Mouse (Mus musculus): Measurements from ENCODE around the gene Prdm8. TPM values are rescaled to one million over a fixed set of nuclear protein-coding genes. Genes with fewer than 3 reads are reported as not detected.

Prdm8 gene
- polyA plus RNA-seq, 1 experiment from 2014 or later: 0.29 TPM

GRCm38 (mm10) chr5:98189181-98190180 is 22.5 kb downstream of the Prdm8 start:
- ATAC-seq (ENCODE audit: insufficient number of reproducible peaks, insufficient read depth, low FRiP score, low TSS enrichment): no peak
- H3K4me3 ChIP-seq: peak overlapping the region; percentile 19; the same call in 1 of the 2 replicates
- no peak overlapping the region for H3K9ac ChIP-seq
- peak overlapping the region; percentile 32 for H3K4me2 ChIP-seq (replicated peaks)
- peaks cover 18% of the 10 kb centered on the region for H3K4me1 ChIP-seq
- peaks cover 65% of the 10 kb centered on the region for H3K27me3 ChIP-seq
- no peaks in the 10 kb centered on the region for H3K9me3 ChIP-seq
- H3K27ac ChIP-seq: no peak overlapping the region
- no peaks in the 10 kb centered on the region for H3K36me3 ChIP-seq
- WGBS: under 1% methylated on average over 31 of the region's 31 CpGs

DNA sequence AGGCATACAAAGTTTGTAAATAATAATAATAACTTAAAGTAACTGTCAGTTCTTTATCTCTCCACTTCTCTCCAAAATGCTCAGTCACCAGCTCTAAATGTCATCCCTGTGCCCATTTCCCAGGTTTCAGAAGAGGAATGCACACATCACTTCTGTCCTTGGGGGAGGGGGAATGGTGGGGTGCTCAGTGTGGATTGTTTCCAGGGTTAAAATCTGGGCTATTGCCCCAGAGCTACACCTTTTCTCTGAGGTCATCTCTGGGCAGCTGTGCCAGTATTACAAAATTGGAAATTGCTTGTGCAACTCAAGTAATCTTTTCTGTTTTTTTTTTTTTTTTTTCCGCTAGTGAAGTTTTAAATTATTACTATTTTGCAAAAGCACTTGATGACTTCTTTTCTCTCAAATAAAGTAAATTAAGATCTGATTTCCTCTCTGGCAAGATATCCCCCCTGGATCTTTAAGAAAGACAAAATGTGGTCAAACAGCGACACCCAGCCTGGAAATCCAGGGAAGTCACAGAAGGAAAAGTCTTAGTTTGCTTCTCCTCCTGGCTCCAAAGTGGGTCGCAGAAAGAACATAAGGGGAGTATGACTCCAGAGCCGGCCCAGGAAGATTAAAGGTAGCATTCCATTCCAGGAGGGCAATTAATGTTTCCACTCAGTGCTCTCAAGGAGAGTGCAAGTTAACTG is 25.4 kb downstream of the Prdm8 start:
- no peak overlapping the region for H3K4me2 ChIP-seq (replicated peaks)
- H3K27me3 ChIP-seq: peaks cover 41% of the 10 kb centered on the region
- no peak overlapping the region for H3K27ac ChIP-seq
- H3K36me3 ChIP-seq: no peaks in the 10 kb centered on the region
- H3K9ac ChIP-seq: no peak overlapping the region
- WGBS: 17% methylated on average over 4 of the region's 4 CpGs
- peaks cover 7% of the 10 kb centered on the region for H3K4me1 ChIP-seq
- ATAC-seq (ENCODE audit: insufficient number of reproducible peaks, insufficient read depth, low FRiP score, low TSS enrichment): no peak
- no peaks in the 10 kb centered on the region for H3K9me3 ChIP-seq
- no peak overlapping the region for H3K4me3 ChIP-seq

DNA sequence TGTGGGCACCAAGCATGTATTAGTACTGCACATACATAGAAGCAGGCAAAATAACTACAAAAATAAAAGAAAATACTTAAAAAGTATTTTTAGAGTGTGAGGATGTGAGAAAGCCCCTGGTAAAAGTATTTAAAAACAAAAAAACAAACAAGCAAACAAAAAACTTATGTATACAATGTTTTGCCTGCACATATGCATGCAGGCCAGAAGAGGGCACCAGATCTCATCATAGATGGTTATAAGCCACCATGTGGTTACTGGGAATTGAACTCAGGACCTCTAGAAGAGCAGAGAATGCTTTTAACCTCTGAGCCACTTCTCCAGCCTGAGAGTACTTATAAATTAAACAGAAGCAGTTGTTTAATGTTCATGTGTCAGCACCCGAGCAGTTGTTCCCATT is 28.0 kb downstream of the Prdm8 start:
- no peaks in the 10 kb centered on the region for H3K4me1 ChIP-seq
- H3K27me3 ChIP-seq: peaks cover 22% of the 10 kb centered on the region
- no peak for ATAC-seq (ENCODE audit: insufficient number of reproducible peaks, insufficient read depth, low FRiP score, low TSS enrichment)
- no peaks in the 10 kb centered on the region for H3K36me3 ChIP-seq
- no peaks in the 10 kb centered on the region for H3K9me3 ChIP-seq
- no peak overlapping the region for H3K27ac ChIP-seq
- WGBS: 81% methylated on average over 1 of the region's 1 CpGs
- H3K4me3 ChIP-seq: no peak overlapping the region
- no peak overlapping the region for H3K4me2 ChIP-seq (replicated peaks)
- H3K9ac ChIP-seq: no peak overlapping the region

GRCm38 (mm10) chr5:98198412-98199218 is 31.6 kb downstream of the Prdm8 start:
- no peaks in the 10 kb centered on the region for H3K4me1 ChIP-seq
- ATAC-seq (ENCODE audit: insufficient number of reproducible peaks, insufficient read depth, low FRiP score, low TSS enrichment): no peak

GRCm38 (mm10) chr5:98199219-98199552 is 32.2 kb downstream of the Prdm8 start:
- Histone ChIP-seq H3K4me3 (no peak overlapping the region), H3K36me3 (no peaks in the 10 kb centered on the region), H3K27ac (no peak overlapping the region), H3K27me3 (peaks cover 3% of the 10 kb centered on the region; the same call in 1 of the 2 replicates), H3K9me3 (no peaks in the 10 kb centered on the region), H3K9ac (no peak overlapping the region), H3K4me2 (replicated peaks) (no peak overlapping the region), H3K4me1 (no peaks in the 10 kb centered on the region)
- no peak for ATAC-seq (ENCODE audit: insufficient number of reproducible peaks, insufficient read depth, low FRiP score, low TSS enrichment)
- WGBS: 40% methylated on average over 7 of the region's 7 CpGs

More at GRCm38 (mm10) chr5:98198412-98199218, 31.6 kb downstream of the Prdm8 start:
- H3K9me3 ChIP-seq: no peaks in the 10 kb centered on the region
- peaks cover 3% of the 10 kb centered on the region; the same call in 1 of the 2 replicates for H3K27me3 ChIP-seq
- H3K9ac ChIP-seq: no peak overlapping the region
- H3K27ac ChIP-seq: no peak overlapping the region
- no peak overlapping the region for H3K4me3 ChIP-seq
- WGBS: 51% methylated on average over 7 of the region's 7 CpGs
- H3K4me2 ChIP-seq (replicated peaks): no peak overlapping the region
- no peaks in the 10 kb centered on the region for H3K36me3 ChIP-seq

GRCm38 (mm10) chr5:98201606-98202005 is 34.6 kb downstream of the Prdm8 start:
- Histone ChIP-seq H3K9ac (no peak overlapping the region), H3K27ac (no peak overlapping the region), H3K4me3 (no peak overlapping the region), H3K27me3 (peaks cover 3% of the 10 kb centered on the region; the same call in 1 of the 2 replicates), H3K9me3 (no peaks in the 10 kb centered on the region), H3K36me3 (no peaks in the 10 kb centered on the region), H3K4me1 (no peaks in the 10 kb centered on the region), H3K4me2 (replicated peaks) (no peak overlapping the region)
- ATAC-seq (ENCODE audit: insufficient number of reproducible peaks, insufficient read depth, low FRiP score, low TSS enrichment): no peak
- WGBS: 79% methylated on average over 3 of the region's 3 CpGs

GRCm38 (mm10) chr5:98202996-98203395 is 36.0 kb downstream of the Prdm8 start:
- Histone ChIP-seq H3K9me3 (no peaks in the 10 kb centered on the region), H3K4me2 (replicated peaks) (no peak overlapping the region), H3K4me1 (no peaks in the 10 kb centered on the region), H3K36me3 (no peaks in the 10 kb centered on the region), H3K4me3 (no peak overlapping the region), H3K27ac (no peak overlapping the region), H3K9ac (no peak overlapping the region), H3K27me3 (peaks cover 3% of the 10 kb centered on the region; the same call in 1 of the 2 replicates)
- ATAC-seq (ENCODE audit: insufficient number of reproducible peaks, insufficient read depth, low FRiP score, low TSS enrichment): no peak
- WGBS: 39% methylated on average over 4 of the region's 4 CpGs

DNA sequence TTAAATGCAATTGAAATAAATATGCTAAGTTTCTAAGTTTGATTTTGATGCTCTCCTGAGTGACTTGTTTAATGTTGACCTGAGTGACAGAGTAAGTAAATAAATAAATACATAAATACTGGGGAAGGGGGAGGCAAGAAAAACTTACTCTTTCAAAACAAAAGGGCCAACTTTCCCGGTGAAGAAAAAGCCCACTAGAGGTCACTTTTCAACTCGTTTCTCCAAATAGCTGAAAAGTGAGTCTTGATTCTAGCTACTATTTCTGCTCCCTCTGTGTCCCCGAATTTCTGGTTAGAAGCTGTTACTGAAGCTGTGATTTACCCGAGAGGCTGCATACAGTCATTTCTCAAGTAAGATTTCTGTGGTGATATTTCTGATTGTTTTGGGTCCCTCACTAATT is 45.5 kb downstream of the Prdm8 start:
- Histone ChIP-seq H3K36me3 (no peaks in the 10 kb centered on the region), H3K27ac (no peak overlapping the region), H3K4me1 (no peaks in the 10 kb centered on the region), H3K4me2 (replicated peaks) (no peak overlapping the region), H3K9me3 (no peaks in the 10 kb centered on the region), H3K9ac (no peak overlapping the region), H3K4me3 (no peak overlapping the region), H3K27me3 (no peaks in the 10 kb centered on the region)
- ATAC-seq (ENCODE audit: insufficient number of reproducible peaks, insufficient read depth, low FRiP score, low TSS enrichment): no peak
- 69% methylated on average over 4 of the region's 4 CpGs for WGBS

DNA sequence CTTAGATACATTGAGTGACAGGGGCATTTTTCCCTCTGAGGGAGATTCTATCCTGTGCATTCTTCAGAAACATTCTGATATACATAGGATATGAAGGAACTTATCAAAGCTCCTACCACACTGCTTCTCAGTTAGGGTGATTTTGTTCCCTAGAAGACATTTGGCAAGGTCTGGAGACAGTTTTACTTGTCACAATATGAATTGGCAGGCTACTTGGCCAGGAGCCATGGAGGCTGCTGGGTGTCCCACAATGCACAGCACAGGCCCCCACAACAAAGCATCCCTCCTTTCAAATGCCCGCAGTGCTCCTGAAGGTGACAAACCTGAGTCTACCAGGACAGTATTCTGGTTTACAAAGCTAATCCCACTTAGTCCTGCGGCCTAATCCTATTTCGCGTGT is 55.0 kb downstream of the Prdm8 start:
- no peak overlapping the region for H3K27ac ChIP-seq
- WGBS: 65% methylated on average over 4 of the region's 4 CpGs
- H3K27me3 ChIP-seq: no peaks in the 10 kb centered on the region
- no peaks in the 10 kb centered on the region for H3K36me3 ChIP-seq
- H3K4me3 ChIP-seq: no peak overlapping the region
- H3K4me2 ChIP-seq (replicated peaks): no peak overlapping the region
- H3K4me1 ChIP-seq: no peaks in the 10 kb centered on the region
- H3K9me3 ChIP-seq: no peaks in the 10 kb centered on the region
- ATAC-seq (ENCODE audit: insufficient number of reproducible peaks, insufficient read depth, low FRiP score, low TSS enrichment): no peak
- H3K9ac ChIP-seq: no peak overlapping the region

- Histone ChIP-seq H3K4me1 (no peaks in the 10 kb centered on the region), H3K27ac (no peak overlapping the region), H3K4me3 (no peak overlapping the region), H3K27me3 (no peaks in the 10 kb centered on the region), H3K4me2 (replicated peaks) (no peak overlapping the region), H3K9ac (no peak overlapping the region), H3K36me3 (no peaks in the 10 kb centered on the region), H3K9me3 (no peaks in the 10 kb centered on the region)
- ATAC-seq (ENCODE audit: insufficient number of reproducible peaks, insufficient read depth, low FRiP score, low TSS enrichment): no peak
- 81% methylated on average over 2 of the region's 2 CpGs for WGBS
Observed at GRCm38 (mm10) chr5:98226710-98227109, 59.7 kb downstream of the Prdm8 start.

- Histone ChIP-seq H3K27me3 (no peaks in the 10 kb centered on the region), H3K9ac (no peak overlapping the region), H3K4me2 (replicated peaks) (no peak overlapping the region), H3K9me3 (no peaks in the 10 kb centered on the region), H3K27ac (no peak overlapping the region), H3K36me3 (no peaks in the 10 kb centered on the region), H3K4me3 (no peak overlapping the region), H3K4me1 (no peaks in the 10 kb centered on the region)
- WGBS: 79% methylated on average over 6 of the region's 6 CpGs
- no peak for ATAC-seq (ENCODE audit: insufficient number of reproducible peaks, insufficient read depth, low FRiP score, low TSS enrichment)
Observed at GRCm38 (mm10) chr5:98229456-98229855, 62.5 kb downstream of the Prdm8 start.

Measured in embryonic facial prominence, embryonic 12.5 days (tissue).